Mouse (Mus musculus) CH12.LX (cell line): ENCODE measurements at regions not wholly inside any gene's neighbourhood (a gene's known extent, or its start where the extent isn't known, plus 50 kb on each side); places are given as distances from the start of the nearest gene placed in this dataset.

ENCODE experiments used
- DNase-seq: peaks from one replicate; pipeline ENCODE4 v3.0.0-alpha.2; 2013; ENCODE audit errors: extremely low read depth
- H3K27ac ChIP-seq: 2 replicates; pipeline ENCODE4 v1.5.1; 2012; ENCODE audit warnings: low read depth, mild to moderate bottlenecking, control low read depth, moderate library complexity; ENCODE audit not compliant: insufficient read depth
- H3K27me3 ChIP-seq: replicated peaks from 2 replicates; pipeline ENCODE3; 2012; ENCODE audit warnings: inconsistent platforms
- H3K36me3 ChIP-seq, 2 experiments: replicated peaks in 1 of 2; 2 replicates each; pipeline versions ENCODE3 to v1.6.1; 2012; ENCODE audit warnings: inconsistent platforms in 1 of 2, low read length in 1 of 2, mild to moderate bottlenecking in 1 of 2, mixed read lengths in 1 of 2, moderate library complexity in 1 of 2; ENCODE audit not compliant: control insufficient read depth in 1 of 2, insufficient read depth in 1 of 2
- H3K4me1 ChIP-seq, 2 experiments: 2 replicates each; pipeline ENCODE4 v1.6.1; 2012; ENCODE audit warnings: inconsistent platforms in 1 of 2, moderate library complexity in 1 of 2; ENCODE audit not compliant: insufficient read depth in 2 of 2, control insufficient read depth in 1 of 2
- H3K4me2 ChIP-seq: 2 replicates; pipeline ENCODE4 v1.6.1; 2012; ENCODE audit warnings: low read depth, mild to moderate bottlenecking, control low read depth; ENCODE audit not compliant: poor library complexity, insufficient read depth, severe bottlenecking
- H3K4me3 ChIP-seq, 3 experiments: fragments of 150-350 bp in 1 of 3; sonication (generic) in 1 of 3; replicated peaks in 1 of 3; 2 replicates each; pipeline versions ENCODE3 to v1.5.1; 2011 to 2012; ENCODE audit warnings: low read depth in 2 of 3, low read length in 2 of 3, mild to moderate bottlenecking in 2 of 3, moderate library complexity in 2 of 3, control low read depth in 1 of 3, improper control_type of control experiment in 1 of 3, inconsistent platforms in 1 of 3, mixed read lengths in 1 of 3; ENCODE audit not compliant: poor library complexity in 1 of 3
- H3K79me2 ChIP-seq: replicated peaks from 2 replicates; pipeline ENCODE4 v1.6.1; 2012; ENCODE audit warnings: mild to moderate bottlenecking, moderate library complexity; ENCODE audit not compliant: control insufficient read depth, poor library complexity, insufficient read depth, severe bottlenecking; ENCODE audit errors: extremely low read depth
- H3K9ac ChIP-seq: 2 replicates; pipeline ENCODE4 v1.6.1; 2012; ENCODE audit warnings: low read depth, mild to moderate bottlenecking, control low read depth, moderate library complexity; ENCODE audit not compliant: insufficient read depth
- H3K9me3 ChIP-seq: replicated peaks from 2 replicates; pipeline ENCODE3; 2012; ENCODE audit warnings: low read length, inconsistent platforms, mixed read lengths
- BHLHE40 ChIP-seq: IDR thresholded peaks from 2 replicates; pipeline ENCODE4 v1.6.1; 2011; ENCODE audit warnings: mild to moderate bottlenecking, low read depth, low read length, improper control_type of control experiment
- CTCF ChIP-seq, 2 experiments: IDR thresholded peaks in 1 of 2; conservative IDR thresholded peaks in 1 of 2; 2 replicates each; pipeline ENCODE4 v1.5.1; 2011 to 2012; ENCODE audit warnings: low read depth in 2 of 2, low read length in 2 of 2, improper control_type of control experiment in 1 of 2, inconsistent platforms in 1 of 2, mild to moderate bottlenecking in 1 of 2, moderate library complexity in 1 of 2
- E2F4 ChIP-seq: IDR thresholded peaks from 2 replicates; pipeline ENCODE4 v1.6.1; 2011; ENCODE audit warnings: low read depth, low read length, improper control_type of control experiment; ENCODE audit not compliant: insufficient replicate concordance
- EP300 ChIP-seq: IDR thresholded peaks from 2 replicates; pipeline ENCODE4 v1.6.1; 2011; ENCODE audit warnings: low read length, improper control_type of control experiment
- ETS1 ChIP-seq: conservative IDR thresholded peaks from 2 replicates; pipeline ENCODE4 v1.6.1; 2012; ENCODE audit warnings: low read depth, mild to moderate bottlenecking, inconsistent platforms, low read length, improper control_type of control experiment, moderate library complexity
- GABPA ChIP-seq: IDR thresholded peaks from 2 replicates; pipeline ENCODE4 v1.6.1; 2012; ENCODE audit warnings: low read depth, low read length, improper control_type of control experiment, inconsistent platforms; ENCODE audit not compliant: insufficient replicate concordance
- IRF4 ChIP-seq: IDR thresholded peaks from 2 replicates; pipeline ENCODE4 v1.6.1; 2014; ENCODE audit warnings: low read depth, mild to moderate bottlenecking, inconsistent platforms, low read length, improper control_type of control experiment
- MAFK ChIP-seq: IDR thresholded peaks from 2 replicates; pipeline ENCODE4 v1.6.1; 2011; ENCODE audit warnings: low read length, improper control_type of control experiment; ENCODE audit not compliant: insufficient replicate concordance
- MAZ ChIP-seq: IDR thresholded peaks from 2 replicates; pipeline ENCODE4 v1.6.1; 2012; ENCODE audit warnings: low read depth, mild to moderate bottlenecking, inconsistent platforms, low read length, improper control_type of control experiment, moderate library complexity
- MEF2A ChIP-seq: IDR thresholded peaks from 2 replicates; pipeline ENCODE4 v1.6.1; 2014; ENCODE audit warnings: low read depth, mild to moderate bottlenecking, inconsistent platforms, low read length, improper control_type of control experiment, borderline replicate concordance
- NELFE ChIP-seq: IDR thresholded peaks from 2 replicates; pipeline ENCODE4 v1.6.1; 2011; ENCODE audit warnings: low read depth, low read length, improper control_type of control experiment
- POLR2A ChIP-seq: IDR thresholded peaks from 2 replicates; pipeline ENCODE4 v1.6.1; 2011; ENCODE audit warnings: low read depth, mild to moderate bottlenecking, improper control_type of control experiment, low read length
- RCOR1 ChIP-seq: conservative IDR thresholded peaks from 2 replicates; pipeline ENCODE4 v1.6.1; 2012; ENCODE audit warnings: low read depth, mild to moderate bottlenecking, inconsistent platforms, low read length, improper control_type of control experiment
- SIN3A ChIP-seq: IDR thresholded peaks from 2 replicates; pipeline ENCODE4 v1.6.1; 2012; ENCODE audit warnings: low read length, improper control_type of control experiment, inconsistent platforms
- SMC3 ChIP-seq: IDR thresholded peaks from 2 replicates; pipeline ENCODE4 v1.6.1; 2011; ENCODE audit warnings: low read depth, low read length, improper control_type of control experiment
- TBP ChIP-seq: conservative IDR thresholded peaks from 2 replicates; pipeline ENCODE4 v1.6.1; 2011; ENCODE audit warnings: low read depth, low read length, improper control_type of control experiment
- TCF12 ChIP-seq: IDR thresholded peaks from 2 replicates; pipeline ENCODE4 v1.6.1; 2014; ENCODE audit warnings: low read depth, mild to moderate bottlenecking, inconsistent platforms, low read length, improper control_type of control experiment
- ZC3H11A ChIP-seq: IDR thresholded peaks from 2 replicates; pipeline ENCODE4 v1.6.1; 2012; ENCODE audit warnings: low read depth, mild to moderate bottlenecking, inconsistent platforms, low read length, improper control_type of control experiment
- ZMIZ1 ChIP-seq: IDR thresholded peaks from 2 replicates; pipeline ENCODE4 v1.6.1; 2012; ENCODE audit warnings: low read depth, mild to moderate bottlenecking, inconsistent platforms, low read length, improper control_type of control experiment
- ZNF384 ChIP-seq: IDR thresholded peaks from 2 replicates; pipeline ENCODE4 v1.6.1; 2012; ENCODE audit warnings: low read depth, low read length, improper control_type of control experiment, inconsistent platforms
- dilution Hi-C: fragments of 300-500 bp; cut with MboI; formaldehyde crosslinking; loops from 2 replicates; pipeline ENCODE4 v1.14.3; 2020; ENCODE audit warnings: low sequenced_read_pairs; ENCODE audit not compliant: extremely low pct_unique_long_range_greater_than_20kb, extremely low pct_ligation_motif_present
- in situ Hi-C: fragments of 300-500 bp; cut with MboI; formaldehyde crosslinking; loops from 3 replicates; pipeline ENCODE4 v1.14.3; 2019; ENCODE audit warnings: low sequenced_read_pairs, low pct_ligation_motif_present, low pct_unique_long_range_greater_than_20kb, mixed read lengths

- no peaks in the 10 kb centered on the region for H3K4me1 ChIP-seq
- DNase-seq: no peak
- H3K79me2 ChIP-seq: no peaks in the 10 kb centered on the region
- H3K9ac ChIP-seq: no peak overlapping the region
- no peak overlapping the region for H3K4me2 ChIP-seq
- dilution Hi-C loops (no loop called here), in situ Hi-C loops (no loop called here)
- TF ChIP-seq POLR2A (no peak), SIN3A (no peak), MEF2A (no peak), MAFK (no peak), GABPA (no peak), ZC3H11A (no peak), TCF12 (no peak), SMC3 (no peak), E2F4 (no peak), ZMIZ1 (no peak), EP300 (no peak), MAZ (no peak), TBP (no peak), RCOR1 (no peak), ZNF384 (no peak), NELFE (no peak), CTCF (conservative IDR thresholded peaks at IDR 0.05 in 1 of 2, IDR thresholded peaks at IDR 0.05 in 1 of 2; ENCODE audit: low read depth in 2 of 2, low read length in 2 of 2) (no peak), BHLHE40 (no peak), IRF4 (no peak)
- H3K36me3 ChIP-seq: no peaks in the 10 kb centered on the region
- no peak overlapping the region for H3K4me3 ChIP-seq
- no peaks in the 10 kb centered on the region for H3K9me3 ChIP-seq
- H3K27me3 ChIP-seq: no peaks in the 10 kb centered on the region
- no peak overlapping the region for H3K27ac ChIP-seq
Observed at GRCm38 (mm10) chr12:33692870-33693269, 235.4 kb upstream of the Ferd3l start.

- no peak overlapping the region for H3K9ac ChIP-seq
- dilution Hi-C loops (no loop called here), in situ Hi-C loops (no loop called here)
Observed at GRCm38 (mm10) chr12:33714392-33714791, 213.8 kb upstream of the Ferd3l start.

More at GRCm38 (mm10) chr12:33714392-33714791, 213.8 kb upstream of the Ferd3l start:
- H3K27ac ChIP-seq: no peak overlapping the region
- TF ChIP-seq E2F4: no peak
- TF ChIP-seq ETS1: no peak
- TF ChIP-seq, all 38 proteins: peak for 0
- no peaks in the 10 kb centered on the region for H3K36me3 ChIP-seq
- no peaks in the 10 kb centered on the region for H3K79me2 ChIP-seq
- no peak overlapping the region for H3K4me2 ChIP-seq
- H3K9me3 ChIP-seq: no peaks in the 10 kb centered on the region
- H3K4me3 ChIP-seq: no peak overlapping the region
- H3K27me3 ChIP-seq: no peaks in the 10 kb centered on the region
- DNase-seq: no peak
- no peaks in the 10 kb centered on the region for H3K4me1 ChIP-seq
